Mouse (Mus musculus) thymus, postnatal 0 days (tissue): Measurements from ENCODE around the gene Rc3h1. TPM values are rescaled to one million over a fixed set of nuclear protein-coding genes. Genes with fewer than 3 reads are reported as not detected.
"Not testable (repeated sequence)": the region's sequence is repeated elsewhere in the genome, so short reads cannot be mapped to it uniquely, and the experiment has no call there.

Experiments used
- DNase-seq: peaks from one replicate; pipeline ENCODE4 v3.0.0-alpha.2; 2015; ENCODE audit warnings: low spot score
- polyA plus RNA-seq: library from polyadenylated mRNA; unstranded; fragments of >200 nt; fragmentation: Nextera tagmentation; extraction: Ambion mirVana; gene quantifications from 2 replicates; pipeline ENCODE4 v1.2.1, GENCODE M21; 2015

The Rc3h1 gene
- polyA plus RNA-seq, 1 experiment from 2014 or later: 10.8 TPM

GRCm38 (mm10) chr1:160963199-160963598 lies 57.0 kb downstream of the Rc3h1 start:
- DNase-seq: no peak

GRCm38 (mm10) chr1:160967268-160967667 lies 61.0 kb downstream of the Rc3h1 start:
- DNase-seq: no peak

GRCm38 (mm10) chr1:160968643-160969042 lies 62.4 kb downstream of the Rc3h1 start:
- no peak for DNase-seq

GRCm38 (mm10) chr1:160978071-160978735 lies 72.0 kb downstream of the Rc3h1 start, which contains the start of gene Serpinc1:
TSS of gene Serpinc1 (plus strand) at chr1:160978585.
- DNase-seq: no peak

GRCm38 (mm10) chr1:160980021-160980420 lies 73.8 kb downstream of the Rc3h1 start:
- DNase-seq: no peak

GRCm38 (mm10) chr1:160980537-160981234 lies 74.5 kb downstream of the Rc3h1 start:
- no peak for DNase-seq

GRCm38 (mm10) chr1:160981337-160981736 lies 75.1 kb downstream of the Rc3h1 start:
- no peak for DNase-seq

- DNase-seq: no peak
These were observed 76.7 kb downstream of the Rc3h1 start for GRCm38 (mm10) chr1:160982887-160983286.

GRCm38 (mm10) chr1:160984731-160985130 lies 78.5 kb downstream of the Rc3h1 start:
- DNase-seq: not testable (repeated sequence)

GRCm38 (mm10) chr1:160985477-160985876 lies 79.3 kb downstream of the Rc3h1 start:
- no peak for DNase-seq

GRCm38 (mm10) chr1:160986881-160987635 lies 80.8 kb downstream of the Rc3h1 start:
- no peak for DNase-seq

GRCm38 (mm10) chr1:160989395-160989794 lies 83.2 kb downstream of the Rc3h1 start:
- DNase-seq: no peak

- DNase-seq: no peak
These were observed 87.6 kb downstream of the Rc3h1 start for GRCm38 (mm10) chr1:160993851-160994250.

- no peak for DNase-seq
These were observed 98.7 kb downstream of the Rc3h1 start for GRCm38 (mm10) chr1:161004942-161005341.

- no peak for DNase-seq
These were observed 99.3 kb downstream of the Rc3h1 start for GRCm38 (mm10) chr1:161005526-161005925.

GRCm38 (mm10) chr1:161006471-161006870 lies 100.3 kb downstream of the Rc3h1 start:
- DNase-seq: no peak

- DNase-seq: no peak
These were observed 101.8 kb downstream of the Rc3h1 start for GRCm38 (mm10) chr1:161008038-161008437.

GRCm38 (mm10) chr1:161010436-161010835 lies 104.2 kb downstream of the Rc3h1 start:
- DNase-seq: no peak

GRCm38 (mm10) chr1:161016378-161016777 lies 110.2 kb downstream of the Rc3h1 start:
- DNase-seq: no peak

GRCm38 (mm10) chr1:161020051-161020450 lies 113.8 kb downstream of the Rc3h1 start:
- DNase-seq: no peak
